Mouse (Mus musculus) hindbrain, postnatal 0 days (tissue): ENCODE data around the gene Foxk1. TPM values are rescaled to one million over a fixed set of nuclear protein-coding genes. Genes with fewer than 3 reads are reported as not detected.
A peak's percentile ranks its signal among the peaks of the same experiment; 100 is the strongest.

Experiments
- ATAC-seq: fragments of 200-750 bp; cut with Nextera tagmentation; 2 replicates; pipeline ENCODE4 v1.8.0; 2017; ENCODE audit warnings: mild to moderate bottlenecking, moderate TSS enrichment, moderate library complexity
- DNase-seq: peaks from one replicate; pipeline ENCODE4 v3.0.0-alpha.2; 2015; ENCODE audit warnings: low spot score
- H3K27ac ChIP-seq: fragments of 300-500 bp; sonication (generic); 2 replicates; pipeline ENCODE4 v1.5.1; 2014; ENCODE audit warnings: mild to moderate bottlenecking
- H3K27me3 ChIP-seq: fragments of 300-500 bp; sonication (generic); 2 replicates; pipeline ENCODE4 v1.6.1; 2014; ENCODE audit warnings: low read length, mixed read lengths; ENCODE audit not compliant: insufficient read depth
- H3K36me3 ChIP-seq: fragments of 300-500 bp; sonication (generic); 2 replicates; pipeline ENCODE4 v1.6.1; 2014; ENCODE audit warnings: low read length, mixed read lengths; ENCODE audit not compliant: insufficient read depth
- H3K4me1 ChIP-seq: fragments of 300-500 bp; sonication (generic); 2 replicates; pipeline ENCODE4 v1.6.1; 2014; ENCODE audit warnings: antibody characterized with exemption, low read length, mixed read lengths; ENCODE audit not compliant: insufficient read depth
- H3K4me2 ChIP-seq: fragments of 300-500 bp; sonication (generic); 2 replicates; pipeline ENCODE4 v1.6.1; 2014; ENCODE audit warnings: low read depth, mild to moderate bottlenecking, low read length, moderate library complexity, mixed read lengths
- H3K4me3 ChIP-seq: fragments of 300-500 bp; sonication (generic); 2 replicates; pipeline ENCODE4 v1.5.1; 2014; ENCODE audit warnings: low read length
- H3K9ac ChIP-seq: fragments of 300-500 bp; sonication (generic); replicated peaks from 2 replicates; pipeline ENCODE4 v1.6.1; 2014; ENCODE audit warnings: mild to moderate bottlenecking, low read length, moderate library complexity, mixed read lengths
- H3K9me3 ChIP-seq: fragments of 300-500 bp; sonication (generic); 2 replicates; pipeline ENCODE4 v1.6.1; 2016; ENCODE audit warnings: low read length, mixed read lengths
- CTCF ChIP-seq: IDR thresholded peaks from 2 replicates; pipeline ENCODE4 v1.5.1; 2016; ENCODE audit warnings: antibody characterized with exemption, control low read depth, low read depth
- WGBS: fragments of 180-500 bp; shearing (Covaris S2); extraction: QIAGEN DNeasy Blood & Tissue Kit; methylation state at CpG from one replicate; pipeline ENCODE4 v1.1.7; 2014; 5-methylcytosine and 5-hydroxymethylcytosine counted together
- polyA plus RNA-seq: library from polyadenylated mRNA; unstranded; fragments of >200 nt; fragmentation: Nextera tagmentation; extraction: Ambion mirVana; gene quantifications from 2 replicates; pipeline ENCODE4 v1.2.1, GENCODE M21; 2015
- total RNA-seq: library from RNA; depleted of rRNA; stranded (reverse); fragments of >200 nt; gene quantifications from 2 replicates; pipeline ENCODE4 v1.2.3, GENCODE M21; 2014

Foxk1 gene
- total and polyA plus RNA-seq, 2 experiments from 2014 or later = 4.6 to 23.3 TPM

DNA sequence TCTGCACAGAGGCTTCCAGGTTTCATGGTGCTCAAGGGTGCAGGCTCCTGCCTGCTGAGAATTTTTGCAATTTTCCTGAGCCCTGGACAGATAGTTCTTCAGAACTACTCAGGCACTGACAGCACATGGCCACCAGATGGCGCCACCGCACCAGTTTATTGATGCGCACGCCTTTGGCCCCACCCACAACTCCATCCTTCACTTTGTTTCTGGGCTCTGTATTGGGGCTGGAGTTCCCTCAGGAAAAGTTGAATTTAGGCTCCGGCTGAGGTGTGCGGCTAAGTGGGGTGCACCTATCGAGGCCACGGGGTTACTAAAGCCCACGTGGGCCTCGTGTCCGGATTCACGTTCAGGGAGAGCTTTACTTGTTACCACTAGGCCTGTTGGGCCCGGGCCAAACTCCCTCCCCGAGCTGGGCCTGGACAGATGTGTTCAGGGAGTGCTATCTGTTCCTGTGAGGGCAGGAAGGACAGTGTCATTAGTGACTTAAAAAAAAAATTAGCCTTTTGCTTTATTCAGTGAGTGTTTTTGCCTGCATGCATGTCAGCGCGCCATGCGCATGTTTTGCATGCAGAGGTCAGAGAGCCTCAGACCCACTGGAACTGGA is 77.6 kb downstream of the Foxk1 start:
- H3K9ac ChIP-seq = no peak overlapping the region
- no peaks in the 10 kb centered on the region for H3K9me3 ChIP-seq
- TF ChIP-seq CTCF = peak; percentile 96
- no peaks in the 10 kb centered on the region for H3K27me3 ChIP-seq
- H3K36me3 ChIP-seq = 0 out of 2 replicates have a peak, but pooled peaks cover 6% of the 10 kb centered on the region
- DNase-seq (peak; percentile 94), ATAC-seq (peak; percentile 70)
- WGBS = 30% methylated on average over 17 of the region's 17 CpGs
- H3K27ac ChIP-seq = no peak overlapping the region
- no peaks in the 10 kb centered on the region for H3K4me1 ChIP-seq
- H3K4me2 ChIP-seq = peak overlapping the region; percentile 29; the same call in 1 of the 2 replicates
- no peak overlapping the region for H3K4me3 ChIP-seq

- no peaks in the 10 kb centered on the region for H3K27me3 ChIP-seq
- peak; percentile 45 for TF ChIP-seq CTCF
- ATAC-seq (no peak), DNase-seq (no peak)
- 82% methylated on average over 2 of the region's 2 CpGs for WGBS
- H3K4me3 ChIP-seq = no peak overlapping the region
- no peaks in the 10 kb centered on the region for H3K4me1 ChIP-seq
- no peak overlapping the region for H3K4me2 ChIP-seq
- no peaks in the 10 kb centered on the region for H3K36me3 ChIP-seq
- no peaks in the 10 kb centered on the region for H3K9me3 ChIP-seq
- no peak overlapping the region for H3K9ac ChIP-seq
- H3K27ac ChIP-seq = no peak overlapping the region
Measured at GRCm38 (mm10) chr5:142482512-142482911, 81.2 kb downstream of the Foxk1 start.

- WGBS = 90% methylated on average over 5 of the region's 5 CpGs
- H3K9me3 ChIP-seq = no peaks in the 10 kb centered on the region
Measured at GRCm38 (mm10) chr5:142483581-142483980, 82.3 kb downstream of the Foxk1 start.

DNA sequence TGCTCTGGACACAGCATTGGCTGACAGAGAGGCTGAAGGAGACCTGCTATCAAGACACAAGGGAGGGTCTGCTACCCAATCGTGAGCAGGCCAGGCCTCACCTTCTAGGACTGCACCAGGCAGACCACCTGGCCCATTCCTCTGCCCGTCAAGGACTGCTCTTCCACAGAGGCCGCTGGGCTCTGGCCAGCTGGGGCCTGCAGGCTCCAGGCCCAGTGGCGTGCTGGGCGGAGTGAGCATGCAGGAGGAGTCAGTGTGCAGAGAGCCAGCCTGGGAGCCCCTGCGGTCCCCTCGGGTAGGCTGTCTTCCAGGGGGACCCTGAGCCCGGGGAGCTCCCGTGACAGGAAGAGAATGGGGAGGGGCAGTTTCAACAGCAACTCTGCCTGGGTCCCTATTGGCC is 85.4 kb downstream of the Foxk1 start:
- Histone ChIP-seq H3K27me3 (no peaks in the 10 kb centered on the region), H3K9me3 (no peaks in the 10 kb centered on the region), H3K4me1 (no peaks in the 10 kb centered on the region), H3K9ac (no peak overlapping the region), H3K4me3 (no peak overlapping the region), H3K36me3 (no peaks in the 10 kb centered on the region), H3K4me2 (no peak overlapping the region), H3K27ac (no peak overlapping the region)
- DNase-seq (no peak), ATAC-seq (no peak; the same call in 1 of the 2 replicates)
- no peak for TF ChIP-seq CTCF
- 62% methylated on average over 9 of the region's 9 CpGs for WGBS

More at GRCm38 (mm10) chr5:142483581-142483980, 82.3 kb downstream of the Foxk1 start:
- no peak overlapping the region for H3K4me2 ChIP-seq
- no peaks in the 10 kb centered on the region for H3K4me1 ChIP-seq
- TF ChIP-seq CTCF = no peak
- no peak overlapping the region for H3K4me3 ChIP-seq
- H3K9ac ChIP-seq = no peak overlapping the region
- H3K27me3 ChIP-seq = no peaks in the 10 kb centered on the region
- H3K36me3 ChIP-seq = no peaks in the 10 kb centered on the region
- ATAC-seq = no peak
- no peak overlapping the region for H3K27ac ChIP-seq
- no peak for DNase-seq

DNA sequence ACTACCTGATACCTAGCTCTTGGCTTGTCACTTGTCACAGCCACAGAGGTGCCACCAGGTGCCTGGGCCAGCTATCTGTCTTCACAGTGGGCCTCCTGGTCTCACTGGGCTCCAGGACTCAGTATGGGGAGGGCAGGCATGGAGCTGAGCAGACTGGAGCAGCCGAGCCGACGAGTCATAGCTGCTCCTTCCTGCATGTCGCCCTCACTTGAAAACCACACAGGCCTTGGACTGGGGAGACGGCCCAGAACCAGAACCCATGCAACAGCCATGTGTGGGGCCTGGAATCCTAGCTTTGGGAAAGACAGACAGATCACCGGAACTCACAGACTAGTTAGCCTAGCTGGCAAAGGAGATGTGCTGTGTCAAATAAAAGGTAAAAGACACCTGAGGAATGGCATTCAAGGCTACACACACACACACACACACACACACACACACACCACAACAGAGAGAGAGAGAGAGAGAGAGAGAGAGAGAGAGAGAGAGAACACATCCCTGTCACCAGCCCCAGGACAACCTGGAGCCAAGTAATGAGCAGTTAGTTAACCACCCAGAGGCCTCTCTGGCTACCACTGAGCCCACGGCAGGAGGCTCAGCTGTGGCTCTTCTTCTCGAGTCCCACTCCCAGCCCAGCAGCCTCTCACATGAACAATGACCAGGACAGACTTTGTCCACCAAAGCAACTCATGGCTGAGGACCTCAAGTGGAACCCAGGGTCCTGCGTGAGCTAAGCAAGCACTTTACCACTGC is 88.8 kb downstream of the Foxk1 start:
- H3K4me1 ChIP-seq = no peaks in the 10 kb centered on the region
- DNase-seq (no peak), ATAC-seq (no peak)
- no peaks in the 10 kb centered on the region for H3K27me3 ChIP-seq
- H3K4me3 ChIP-seq = no peak overlapping the region
- no peaks in the 10 kb centered on the region for H3K36me3 ChIP-seq
- no peak overlapping the region for H3K4me2 ChIP-seq
- TF ChIP-seq CTCF = no peak
- H3K27ac ChIP-seq = no peak overlapping the region
- no peaks in the 10 kb centered on the region for H3K9me3 ChIP-seq
- H3K9ac ChIP-seq = no peak overlapping the region
- 75% methylated on average over 9 of the region's 9 CpGs for WGBS

GRCm38 (mm10) chr5:142493307-142493706 is 92.0 kb downstream of the Foxk1 start:
- WGBS = 79% methylated on average over 3 of the region's 3 CpGs

More at GRCm38 (mm10) chr5:142493307-142493706, 92.0 kb downstream of the Foxk1 start:
- no peak for TF ChIP-seq CTCF
- no peaks in the 10 kb centered on the region for H3K27me3 ChIP-seq
- H3K36me3 ChIP-seq = no peaks in the 10 kb centered on the region
- H3K9ac ChIP-seq = no peak overlapping the region
- no peaks in the 10 kb centered on the region for H3K4me1 ChIP-seq
- H3K4me2 ChIP-seq = no peak overlapping the region
- no peaks in the 10 kb centered on the region for H3K9me3 ChIP-seq
- no peak overlapping the region for H3K27ac ChIP-seq
- no peak for DNase-seq
- no peak for ATAC-seq
- H3K4me3 ChIP-seq = no peak overlapping the region
